Mouse (Mus musculus) C2C12 (cell line): ENCODE results near the gene Patl2. TPM values are rescaled to one million over a fixed set of nuclear protein-coding genes. Genes with fewer than 3 reads are reported as not detected.
"Not testable (repeated sequence)": the region's sequence is repeated elsewhere in the genome, so short reads cannot be mapped to it uniquely, and the experiment has no call there.

ENCODE experiments used
- H3K27me3 ChIP-seq: one replicate; pipeline ENCODE4 v1.6.1; 2011; ENCODE audit not compliant: control insufficient read depth, insufficient read depth, insufficient read length
- H3K36me3 ChIP-seq: one replicate; pipeline ENCODE4 v1.6.1; 2011; ENCODE audit not compliant: control insufficient read depth, insufficient read depth
- H3K4me3 ChIP-seq: one replicate; pipeline ENCODE4 v1.5.1; 2011; ENCODE audit warnings: mild to moderate bottlenecking, control low read depth; ENCODE audit not compliant: poor library complexity, insufficient read depth, severe bottlenecking
- H3K79me2 ChIP-seq: one replicate; pipeline ENCODE4 v1.6.1; 2011; ENCODE audit not compliant: control insufficient read depth, insufficient read depth
- H3K79me3 ChIP-seq: one replicate; pipeline ENCODE4 v1.6.1; 2011; ENCODE audit warnings: low read depth, control low read depth
- H3ac ChIP-seq: one replicate; pipeline ENCODE3; 2011; ENCODE audit warnings: low read depth; ENCODE audit not compliant: control insufficient read depth, insufficient read length
- CEBPB ChIP-seq: IDR thresholded peaks from one replicate; pipeline ENCODE4 v1.6.1; 2011; ENCODE audit warnings: low read depth, mild to moderate bottlenecking, control low read depth, moderate library complexity
- CTCF ChIP-seq: IDR thresholded peaks from one replicate; pipeline ENCODE4 v1.5.1; 2011; ENCODE audit not compliant: control insufficient read depth, insufficient read depth, insufficient read length
- FOSL1 ChIP-seq: IDR thresholded peaks from one replicate; pipeline ENCODE4 v1.8.0; 2011; ENCODE audit warnings: mild to moderate bottlenecking, low read length; ENCODE audit not compliant: poor library complexity, insufficient read depth, severe bottlenecking
- MAX ChIP-seq: IDR thresholded peaks from one replicate; pipeline ENCODE4 v1.6.1; 2011; ENCODE audit warnings: mild to moderate bottlenecking, control low read depth
- MYOD1 ChIP-seq: IDR thresholded peaks from one replicate; pipeline ENCODE4 v1.6.1; 2011; ENCODE audit warnings: low read depth; ENCODE audit not compliant: control insufficient read depth, insufficient read length
- MYOG ChIP-seq: IDR thresholded peaks from one replicate; pipeline ENCODE4 v1.6.1; 2011; ENCODE audit not compliant: control insufficient read depth, insufficient read length; ENCODE audit errors: extremely low read depth
- USF1 ChIP-seq: IDR thresholded peaks from one replicate; pipeline ENCODE4 v1.6.1; 2011; ENCODE audit warnings: low read depth, mild to moderate bottlenecking, control low read depth, moderate library complexity
- polyA plus RNA-seq: library from polyadenylated mRNA; unstranded; fragments of >200 nt; fragmentation: generic; extraction: Trizol; gene quantifications from one replicate; pipeline ENCODE4 v1.2.1, GENCODE M21; 2012; ENCODE audit warnings: missing spikeins

The Patl2 gene
- polyA plus RNA-seq, 1 experiment, result not detected

- Histone ChIP-seq H3K4me3 (no peak overlapping the region), H3K79me3 (no peaks in the 10 kb centered on the region), H3ac (no peak overlapping the region), H3K36me3 (no peaks in the 10 kb centered on the region), H3K27me3 (no peaks in the 10 kb centered on the region), H3K79me2 (no peaks in the 10 kb centered on the region)
- no peak for TF ChIP-seq CEBPB
- TF ChIP-seq USF1, result no peak
These were observed 44.4 kb upstream of the Patl2 start for GRCm38 (mm10) chr2:122230395-122230794.

GRCm38 (mm10) chr2:122223654-122224053, 37.7 kb upstream of the Patl2 start:
- Histone ChIP-seq H3ac (no peak overlapping the region), H3K27me3 (no peaks in the 10 kb centered on the region), H3K79me3 (no peaks in the 10 kb centered on the region), H3K79me2 (no peaks in the 10 kb centered on the region), H3K4me3 (no peak overlapping the region), H3K36me3 (no peaks in the 10 kb centered on the region)
- TF ChIP-seq CTCF (no peak), MYOD1 (no peak), CEBPB (no peak), USF1 (no peak), MAX (no peak), FOSL1 (no peak), MYOG (no peak)

GRCm38 (mm10) chr2:122222272-122222671, 36.3 kb upstream of the Patl2 start:
- Histone ChIP-seq H3ac (no peak overlapping the region), H3K79me2 (no peaks in the 10 kb centered on the region), H3K27me3 (no peaks in the 10 kb centered on the region), H3K79me3 (no peaks in the 10 kb centered on the region), H3K36me3 (no peaks in the 10 kb centered on the region), H3K4me3 (no peak overlapping the region)
- TF ChIP-seq FOSL1 (no peak), MYOD1 (no peak), MAX (no peak), MYOG (no peak), CTCF (no peak), USF1 (no peak), CEBPB (no peak)

- no peak for TF ChIP-seq MYOG
- no peak for TF ChIP-seq CTCF
- no peak for TF ChIP-seq FOSL1
- no peak for TF ChIP-seq USF1
- TF ChIP-seq CEBPB, result no peak
- TF ChIP-seq MAX, result no peak
- no peak for TF ChIP-seq MYOD1
- Histone ChIP-seq H3K79me3 (no peaks in the 10 kb centered on the region), H3K79me2 (no peaks in the 10 kb centered on the region), H3ac (no peak overlapping the region), H3K4me3 (no peak overlapping the region), H3K27me3 (no peaks in the 10 kb centered on the region), H3K36me3 (no peaks in the 10 kb centered on the region)
These were observed 35.8 kb upstream of the Patl2 start for GRCm38 (mm10) chr2:122221798-122222197.

GRCm38 (mm10) chr2:122221378-122221777, 35.4 kb upstream of the Patl2 start:
- Histone ChIP-seq H3K36me3 (no peaks in the 10 kb centered on the region), H3K4me3 (no peak overlapping the region), H3K79me3 (no peaks in the 10 kb centered on the region), H3ac (no peak overlapping the region), H3K27me3 (no peaks in the 10 kb centered on the region), H3K79me2 (no peaks in the 10 kb centered on the region)
- TF ChIP-seq MYOD1 (no peak), MAX (no peak), CTCF (no peak), USF1 (no peak), MYOG (no peak), FOSL1 (no peak), CEBPB (no peak)

- no peaks in the 10 kb centered on the region for H3K27me3 ChIP-seq
- no peak for TF ChIP-seq CEBPB
- TF ChIP-seq MAX, result no peak
- TF ChIP-seq MYOG, result no peak
- no peak for TF ChIP-seq CTCF
- no peak for TF ChIP-seq USF1
- no peak for TF ChIP-seq FOSL1
- TF ChIP-seq MYOD1, result no peak
- no peaks in the 10 kb centered on the region for H3K36me3 ChIP-seq
- H3K79me2 ChIP-seq, result no peaks in the 10 kb centered on the region
- no peak overlapping the region for H3K4me3 ChIP-seq
- no peak overlapping the region for H3ac ChIP-seq
- no peaks in the 10 kb centered on the region for H3K79me3 ChIP-seq
These were observed 32.2 kb upstream of the Patl2 start for GRCm38 (mm10) chr2:122218234-122218633.

- H3K27me3 ChIP-seq, H3K79me3 ChIP-seq, H3K79me2 ChIP-seq, H3K36me3 ChIP-seq, H3ac ChIP-seq, H3K4me3 ChIP-seq: not testable (repeated sequence)
These were observed 31.1 kb upstream of the Patl2 start for GRCm38 (mm10) chr2:122217075-122217474.
